Mouse (Mus musculus): Measurements from ENCODE around the gene Macf1.
"Not testable (repeated sequence)": the region's sequence is repeated elsewhere in the genome, so short reads cannot be mapped to it uniquely, and the experiment has no call there.

Macf1 gene

DNA sequence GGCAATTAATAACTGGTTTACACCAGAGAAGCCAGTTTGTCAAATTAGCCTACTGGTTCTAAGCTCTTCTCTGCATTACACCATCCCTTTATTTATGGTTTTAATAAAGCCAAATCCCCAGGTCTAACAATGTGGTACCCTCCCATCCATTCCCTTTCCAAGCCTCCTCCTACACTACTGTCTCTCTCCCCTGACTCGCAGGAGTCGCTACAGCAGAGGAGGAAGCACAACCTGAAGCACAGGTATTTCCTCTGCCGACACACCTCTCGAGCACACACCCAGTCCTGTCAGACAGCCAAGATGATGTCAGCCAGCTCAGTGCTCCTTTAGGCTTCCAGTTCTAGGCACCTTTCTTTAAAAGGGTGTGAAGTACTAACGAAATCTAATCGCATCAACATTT lies 47.0 kb downstream of the Macf1 start:
- DNase-seq (ENCODE audit: low read depth in 2 of 2, low spot score in 2 of 2): no peak

DNA sequence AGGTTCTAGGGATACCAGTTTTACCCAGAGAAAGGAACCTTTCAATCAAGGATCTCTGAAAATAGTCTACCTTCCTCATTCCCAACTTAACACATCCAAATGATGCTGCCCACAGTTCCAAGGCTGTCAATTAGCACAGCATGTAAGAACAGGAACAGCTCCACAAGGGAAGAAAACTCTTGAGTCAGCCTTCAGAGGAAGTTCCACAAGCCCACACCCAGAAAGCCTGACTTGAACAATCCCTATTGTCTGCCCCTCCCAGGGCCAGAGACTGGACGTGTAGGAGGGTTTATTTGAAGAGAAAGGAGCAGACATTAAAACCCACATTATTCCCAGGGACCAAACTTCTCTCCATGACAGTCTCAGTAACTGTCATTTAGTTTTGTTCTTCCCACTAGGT lies 48.7 kb downstream of the Macf1 start:
- no peak for DNase-seq (ENCODE audit: low read depth in 2 of 2, low spot score in 2 of 2)

DNA sequence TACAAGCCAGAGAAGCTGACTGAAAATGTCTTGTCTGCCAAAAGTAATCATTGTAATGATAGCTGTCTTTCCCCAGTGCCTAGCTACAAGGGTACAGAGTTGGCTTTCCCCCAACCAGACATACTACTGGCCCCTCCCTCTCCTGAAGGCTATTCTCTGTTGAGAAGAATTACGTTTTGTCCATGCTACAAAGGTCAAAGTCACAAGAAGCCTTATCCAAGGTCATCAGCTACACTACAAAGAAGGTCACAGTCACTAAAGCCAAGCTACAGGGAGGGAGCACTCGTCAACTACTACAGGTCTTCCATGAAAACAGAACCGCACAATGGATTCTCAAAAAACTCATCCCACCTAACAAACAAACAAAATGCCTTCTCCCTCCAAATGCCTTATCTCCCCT lies 49.7 kb downstream of the Macf1 start:
- no peak for DNase-seq (ENCODE audit: low read depth in 2 of 2, low spot score in 2 of 2)

DNA sequence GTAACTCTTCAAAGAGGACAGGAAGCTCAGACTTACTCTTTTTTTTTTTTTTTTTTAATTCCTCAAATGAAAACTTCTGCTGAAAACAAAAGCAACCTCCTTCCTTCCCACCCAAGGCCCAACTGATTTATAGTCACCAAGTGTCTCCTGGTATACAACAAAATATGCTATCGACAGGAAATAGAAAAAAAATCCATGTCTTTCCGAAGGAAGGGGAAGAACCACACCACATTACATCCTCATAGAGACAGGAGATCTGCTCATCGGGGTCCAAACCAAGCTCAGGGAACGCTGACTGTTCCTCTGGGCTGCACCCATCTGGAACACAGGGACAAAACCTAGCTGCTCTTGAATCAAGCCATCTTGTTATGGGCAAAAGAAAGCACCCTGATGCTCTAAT lies 50.3 kb downstream of the Macf1 start:
- no peak for DNase-seq (ENCODE audit: low read depth in 2 of 2, low spot score in 2 of 2)

DNA sequence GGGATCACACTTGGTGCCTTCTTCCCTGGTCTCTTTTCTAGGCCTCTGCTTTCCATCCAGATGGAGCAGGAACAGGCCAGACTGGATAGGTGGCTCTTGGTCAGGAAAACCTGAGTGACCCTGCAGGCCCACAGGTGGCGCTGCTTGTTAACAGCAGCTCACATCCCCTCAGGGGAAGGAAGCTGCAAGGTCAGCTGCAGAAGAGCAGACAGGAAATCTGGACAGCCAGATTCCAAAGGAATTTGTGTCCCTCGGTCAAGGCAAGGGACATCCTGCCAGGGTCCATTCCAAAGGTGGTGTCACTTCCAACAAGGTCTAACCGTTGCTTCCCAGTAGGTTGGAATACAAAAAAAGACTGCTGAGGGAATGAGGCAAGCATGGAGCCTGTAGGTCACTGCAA lies 50.8 kb downstream of the Macf1 start:
- peak in 1 of 2 experiments; percentile 3 for DNase-seq (ENCODE audit: low read depth in 2 of 2, low spot score in 2 of 2)

DNA sequence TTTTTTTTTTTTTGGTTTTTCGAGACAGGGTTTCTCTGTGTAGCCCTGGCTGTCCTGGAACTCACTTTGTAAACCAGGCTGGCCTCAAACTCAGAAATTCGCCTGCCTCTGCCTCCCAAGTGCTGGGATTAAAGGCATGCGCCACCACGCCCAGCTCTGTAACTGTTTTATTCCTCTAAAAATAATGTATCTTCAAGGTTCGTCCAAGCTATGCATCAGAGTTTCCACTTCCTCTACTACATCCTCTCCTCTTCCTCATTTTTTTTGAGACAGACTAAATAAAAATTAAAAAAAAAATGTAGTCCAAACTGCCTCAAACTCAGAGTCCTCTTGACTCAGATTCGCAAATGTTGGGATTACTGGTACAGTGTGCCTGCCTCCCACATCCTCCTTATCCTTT lies 52.0 kb downstream of the Macf1 start:
- DNase-seq (ENCODE audit: low read depth in 2 of 2, low spot score in 2 of 2): not testable (repeated sequence)

DNA sequence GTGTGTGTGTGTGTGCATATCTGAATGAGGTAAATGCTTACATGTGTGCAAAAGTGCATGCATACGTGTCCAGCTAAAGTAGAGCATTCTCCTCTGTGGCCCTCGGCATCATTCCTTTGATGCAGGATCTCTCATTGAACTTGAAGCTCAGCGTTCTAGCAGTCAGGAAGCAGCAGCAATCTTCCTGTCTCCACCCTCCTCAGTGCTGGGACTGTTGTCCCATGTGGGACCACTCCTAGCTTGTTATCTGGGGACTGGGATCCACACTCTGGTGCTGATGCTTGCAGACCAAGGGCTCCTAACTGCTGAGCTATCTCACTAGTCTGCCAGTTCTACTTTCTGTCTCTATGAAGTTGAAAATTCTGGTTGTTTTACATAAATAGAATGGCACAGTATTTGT lies 52.5 kb downstream of the Macf1 start:
- no peak for DNase-seq (ENCODE audit: low read depth in 2 of 2, low spot score in 2 of 2)

DNA sequence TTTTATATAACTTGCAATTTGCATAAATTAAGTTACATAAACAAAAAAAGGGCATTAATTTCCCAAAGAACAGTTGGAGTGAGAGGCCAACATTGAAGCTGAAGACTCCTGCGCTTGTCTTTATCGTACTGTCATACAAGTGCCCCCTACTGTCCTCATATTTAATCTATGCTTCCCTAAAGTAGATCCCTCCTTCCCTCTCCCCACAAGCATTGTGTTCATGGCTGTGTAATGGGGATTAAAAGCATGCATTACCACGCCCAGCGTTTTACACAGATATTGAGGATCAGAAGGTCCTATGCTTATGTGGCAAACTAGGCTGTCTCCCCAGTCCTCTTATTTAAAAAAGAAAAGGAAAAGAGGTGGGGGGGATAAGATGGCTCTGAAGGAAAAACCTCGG lies 56.5 kb downstream of the Macf1 start:
- no peak for DNase-seq (ENCODE audit: low read depth in 2 of 2, low spot score in 2 of 2)

DNA sequence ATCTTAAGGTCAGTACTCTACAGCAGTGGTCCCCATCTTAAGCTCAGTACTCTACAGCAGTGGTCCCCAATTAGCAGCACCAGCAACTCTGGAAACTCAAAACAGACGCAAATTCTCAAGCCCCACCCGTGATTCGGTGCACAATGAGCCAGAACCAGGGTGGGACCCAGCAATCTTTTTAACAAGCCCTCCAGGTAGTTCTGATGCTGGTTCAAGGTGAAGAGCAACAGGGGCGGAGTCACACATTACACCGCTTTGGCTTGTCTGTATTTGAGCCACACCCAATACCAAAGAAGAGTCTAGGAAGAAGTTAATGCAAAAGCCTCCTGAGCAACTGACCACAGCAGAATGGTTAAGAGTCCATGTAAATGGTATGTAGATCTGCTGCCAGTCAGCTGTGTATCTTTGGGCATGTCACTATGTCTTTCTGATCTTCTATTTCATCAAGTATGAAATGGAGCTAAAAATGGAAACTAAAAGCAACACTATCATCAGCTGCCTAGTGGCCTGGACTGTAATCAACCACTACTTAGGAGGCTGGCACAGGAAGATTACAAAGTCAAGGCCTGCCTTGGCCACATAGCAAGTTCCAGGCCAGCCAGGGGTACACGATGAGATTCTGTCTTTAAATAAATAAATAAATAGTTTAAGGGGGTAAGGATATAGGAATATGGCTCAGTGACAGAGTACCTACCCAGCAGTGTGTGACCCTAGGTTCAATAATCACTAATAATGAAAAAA lies 58.7 kb downstream of the Macf1 start:
- DNase-seq (ENCODE audit: low read depth in 2 of 2, low spot score in 2 of 2): no peak

DNA sequence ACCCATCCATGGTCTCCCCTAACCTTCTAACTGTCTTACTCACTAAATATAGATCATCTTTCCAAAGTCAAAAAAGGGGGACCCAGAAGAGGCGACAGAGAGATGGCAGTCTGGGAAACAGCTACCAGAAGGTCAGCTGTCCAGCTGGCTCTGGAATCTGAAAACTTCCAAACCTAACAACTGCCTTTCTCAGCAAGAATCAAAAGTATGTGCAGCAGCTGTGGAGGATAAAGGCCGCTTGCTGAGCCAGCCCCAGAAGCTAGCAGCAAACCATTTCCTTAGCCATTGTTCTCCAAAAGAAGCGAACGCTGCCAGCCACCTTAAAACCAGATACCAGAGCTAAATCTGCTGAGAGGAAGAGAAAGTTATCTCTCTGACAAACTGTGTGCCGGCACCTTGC lies 59.7 kb downstream of the Macf1 start:
- DNase-seq (ENCODE audit: low read depth in 2 of 2, low spot score in 2 of 2): no peak

DNA sequence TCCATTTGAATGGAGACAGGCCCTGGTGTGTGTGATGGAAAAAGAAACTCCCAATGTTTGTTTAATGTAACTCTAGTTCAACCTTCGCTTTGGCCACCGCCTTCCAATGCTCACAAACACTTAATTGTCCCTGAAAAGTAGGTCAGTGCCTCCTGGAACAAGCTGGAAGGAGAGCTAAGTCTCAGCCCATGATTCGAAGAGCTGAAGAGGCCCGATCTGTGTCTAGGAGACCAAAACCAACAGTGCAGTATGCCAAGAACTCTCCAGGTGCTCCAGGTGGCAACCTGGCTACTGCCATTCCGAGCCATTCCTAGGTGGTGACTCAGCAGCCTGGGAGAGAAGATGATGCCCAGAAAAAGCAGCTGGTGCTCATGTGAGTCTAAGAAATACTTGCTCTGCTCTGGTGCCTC lies 60.4 kb downstream of the Macf1 start:
- DNase-seq (ENCODE audit: low read depth in 2 of 2, low spot score in 2 of 2): no peak

DNA sequence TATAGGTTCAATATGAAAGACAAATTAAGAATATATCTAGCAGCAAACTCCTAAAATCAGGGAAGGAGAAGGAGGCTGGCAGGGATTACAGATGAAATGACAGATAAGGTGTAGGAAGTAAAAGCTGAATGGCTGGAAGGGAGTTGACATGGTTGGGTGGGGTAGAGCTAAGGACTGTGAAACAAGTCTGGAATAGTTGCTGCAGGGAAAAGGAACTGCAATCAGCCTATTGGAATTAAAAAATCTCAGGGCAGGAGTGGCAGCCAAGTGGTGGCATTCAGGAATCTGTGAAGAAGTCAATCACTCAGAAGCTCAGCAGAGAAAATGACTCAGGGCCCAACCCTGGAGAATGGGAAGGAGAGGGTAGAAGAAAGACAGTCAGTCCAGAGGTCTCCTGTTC lies 62.4 kb downstream of the Macf1 start:
- no peak for DNase-seq (ENCODE audit: low read depth in 2 of 2, low spot score in 2 of 2)

DNA sequence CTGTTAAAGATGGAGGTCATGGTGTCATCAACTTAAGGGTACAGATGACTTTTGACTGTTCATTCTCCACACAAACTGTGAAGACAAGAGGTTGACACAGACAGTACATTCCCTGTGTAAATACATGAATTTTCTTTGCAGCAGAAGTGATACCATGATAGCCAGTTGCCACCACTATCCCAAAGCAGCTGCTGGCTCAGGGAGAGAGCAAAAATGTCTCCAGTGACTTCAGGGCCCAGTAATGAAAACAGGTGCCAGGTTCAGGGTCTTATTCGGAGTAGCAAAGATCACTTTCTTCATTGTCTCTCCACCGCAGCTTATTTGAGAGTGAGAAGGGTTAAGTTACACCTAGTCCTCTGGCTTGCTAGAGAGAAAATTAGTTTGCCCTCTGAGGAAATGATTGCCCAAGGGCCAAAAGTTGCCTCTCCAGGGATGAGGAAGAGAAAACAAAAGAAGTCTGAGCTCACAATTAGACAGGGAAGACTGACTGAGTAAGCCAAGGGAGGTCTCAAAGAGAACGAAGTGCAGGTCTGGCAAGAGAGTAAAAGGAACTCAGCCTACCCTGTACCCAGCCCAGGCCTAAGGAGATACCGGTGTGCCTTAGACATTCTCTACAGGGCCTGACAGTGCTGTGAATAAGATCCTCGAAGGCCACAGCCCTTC lies 66.3 kb downstream of the Macf1 start:
- no peak for DNase-seq (ENCODE audit: low read depth in 2 of 2, low spot score in 2 of 2)

DNA sequence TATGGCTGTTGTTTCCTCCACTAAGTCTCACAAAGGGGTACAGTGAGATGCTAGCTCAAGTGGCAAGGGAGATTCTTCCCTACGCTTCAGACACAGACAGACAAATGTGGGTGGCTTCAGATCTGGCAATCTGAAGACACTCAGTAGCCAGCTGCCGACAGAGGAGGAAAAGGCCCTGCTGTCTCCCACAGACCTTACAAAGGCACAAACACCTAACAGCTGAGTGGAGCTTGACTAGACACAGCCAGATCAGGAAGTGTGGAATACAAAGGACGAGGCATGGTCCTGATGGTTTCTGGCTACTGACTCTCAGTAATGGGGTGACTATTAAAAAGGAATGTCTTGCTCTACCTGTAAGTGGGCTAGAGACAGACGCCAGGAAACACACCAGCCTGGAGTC lies 67.2 kb downstream of the Macf1 start:
- no peak for DNase-seq (ENCODE audit: low read depth in 2 of 2, low spot score in 2 of 2)

DNA sequence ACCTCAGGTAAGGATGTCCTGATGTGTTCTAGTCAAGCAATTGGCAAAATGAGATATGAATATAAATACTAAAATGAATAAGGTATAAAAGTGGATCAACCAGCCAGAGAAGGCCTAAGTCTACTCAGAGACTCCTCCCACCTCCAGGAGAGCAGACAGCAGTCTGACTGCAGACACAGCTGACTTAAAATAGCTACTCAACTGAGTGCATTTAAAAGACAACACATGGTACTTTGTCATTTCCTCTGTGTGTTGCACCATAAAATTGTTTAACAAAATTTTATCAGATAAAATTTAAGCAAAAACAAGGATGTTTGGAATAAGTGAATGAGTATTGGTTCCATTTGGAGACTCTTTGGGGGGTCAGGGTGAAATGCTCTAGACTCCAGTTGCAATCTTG lies 67.7 kb downstream of the Macf1 start:
- no peak for DNase-seq (ENCODE audit: low read depth in 2 of 2, low spot score in 2 of 2)

DNA sequence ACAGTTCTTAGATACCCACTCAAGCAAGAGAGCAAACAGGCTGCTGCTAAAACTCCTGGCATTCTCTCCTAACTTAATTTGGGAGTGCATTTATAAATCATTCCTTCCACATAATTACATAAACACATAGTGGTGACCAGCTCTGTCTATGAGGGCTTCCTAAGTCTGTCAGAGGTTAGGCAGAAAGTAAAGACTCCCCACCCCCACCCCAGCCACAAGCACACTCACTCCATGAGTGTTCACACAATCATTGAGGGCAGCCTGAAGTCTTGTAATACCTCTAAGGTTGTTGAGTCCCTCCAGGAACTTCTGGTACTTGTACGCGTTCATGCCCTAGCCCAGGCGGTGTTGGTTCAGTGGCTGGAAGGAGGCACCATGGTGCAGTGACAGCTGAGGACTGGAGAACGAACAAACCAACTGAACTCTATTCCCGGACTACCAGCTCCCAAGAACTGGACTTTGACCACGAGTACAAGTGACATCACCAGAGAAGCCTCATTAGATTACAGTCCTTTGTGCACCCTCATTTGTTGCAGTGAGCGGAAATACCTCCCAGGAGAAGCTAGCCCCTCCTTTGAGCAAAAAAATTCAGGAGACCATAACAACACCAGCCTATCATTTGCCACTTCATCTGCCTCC lies 70.7 kb downstream of the Macf1 start:
- DNase-seq (ENCODE audit: low read depth in 2 of 2, low spot score in 2 of 2): no peak

DNA sequence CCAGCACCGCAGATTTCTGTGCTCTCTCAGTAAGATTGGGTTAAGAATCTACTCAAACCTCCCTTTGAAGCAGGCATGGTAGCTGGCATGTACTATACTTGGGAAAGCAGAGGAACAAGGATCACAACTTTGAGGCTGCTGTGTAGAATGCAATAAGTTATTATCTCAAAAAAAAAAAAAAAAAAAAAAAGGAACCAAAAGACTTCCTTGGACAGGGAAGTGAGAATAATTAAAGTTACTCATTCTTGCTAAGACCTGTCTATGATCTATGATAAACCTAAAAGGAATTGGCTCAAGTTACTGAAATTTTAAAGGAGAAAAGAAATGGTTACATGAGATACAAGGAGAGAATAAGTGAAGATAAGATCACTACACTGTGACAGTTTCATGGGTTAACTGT lies 72.2 kb downstream of the Macf1 start:
- no peak for DNase-seq (ENCODE audit: low read depth in 2 of 2, low spot score in 2 of 2)

DNA sequence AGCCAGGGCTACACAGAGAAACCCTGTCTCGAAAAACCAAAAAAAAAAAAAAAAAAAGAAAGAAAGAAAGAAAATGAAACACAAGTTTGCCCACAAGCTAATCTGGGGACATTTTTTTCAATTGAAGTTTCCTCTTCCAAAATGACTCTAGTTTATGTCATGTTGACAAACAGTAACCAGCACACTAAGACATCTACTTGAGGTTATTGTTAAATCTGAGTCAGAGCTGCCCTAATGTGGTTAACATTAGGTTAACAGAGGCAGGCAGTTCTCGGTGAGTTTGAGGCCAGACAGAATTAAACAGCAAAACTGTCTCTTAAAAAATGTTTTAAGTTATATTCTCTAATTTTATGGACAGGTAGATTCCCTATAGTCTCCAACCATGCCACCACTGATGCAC lies 72.9 kb downstream of the Macf1 start:
- DNase-seq (ENCODE audit: low read depth in 2 of 2, low spot score in 2 of 2): no peak

DNA sequence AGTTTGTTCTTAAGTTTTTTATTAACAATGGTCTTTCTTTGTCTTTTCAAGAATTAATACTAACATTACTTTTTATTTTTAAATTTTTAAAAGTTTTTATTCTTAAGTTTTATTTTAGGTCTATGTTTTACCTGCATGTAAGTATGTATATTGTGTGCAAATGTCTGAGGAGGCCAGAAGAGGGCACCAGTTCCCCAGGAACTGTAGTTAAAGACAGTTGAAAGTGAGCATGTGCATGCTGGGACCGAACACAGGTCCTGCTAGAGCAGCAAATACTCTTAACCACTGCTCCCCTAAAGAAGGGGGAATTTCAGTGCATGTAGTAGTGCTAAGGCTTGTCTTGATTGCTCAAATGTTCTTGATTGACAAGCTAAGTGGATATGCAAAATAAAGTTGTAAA lies 77.0 kb downstream of the Macf1 start:
- DNase-seq (ENCODE audit: low read depth in 2 of 2, low spot score in 2 of 2): no peak

DNA sequence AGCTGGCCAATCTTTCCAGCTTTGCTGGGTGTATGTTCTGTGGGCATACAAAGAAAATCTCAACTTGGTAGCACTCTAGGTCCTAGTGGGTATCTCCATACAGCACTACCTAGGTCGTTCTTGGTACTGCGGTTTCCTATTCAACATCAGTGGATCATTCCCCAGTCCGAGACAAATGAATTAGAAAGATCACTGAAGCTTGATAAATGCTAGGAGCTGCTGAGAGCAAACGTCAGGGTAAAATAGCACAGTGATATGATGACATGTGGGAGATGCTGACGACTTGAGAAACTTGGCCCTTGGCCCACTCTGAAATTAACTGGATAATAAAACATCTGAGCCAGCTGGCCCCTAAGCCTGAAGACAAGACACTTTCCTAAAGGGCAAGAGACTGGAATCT lies 78.2 kb downstream of the Macf1 start:
- no peak for DNase-seq (ENCODE audit: low read depth in 2 of 2, low spot score in 2 of 2)

DNA sequence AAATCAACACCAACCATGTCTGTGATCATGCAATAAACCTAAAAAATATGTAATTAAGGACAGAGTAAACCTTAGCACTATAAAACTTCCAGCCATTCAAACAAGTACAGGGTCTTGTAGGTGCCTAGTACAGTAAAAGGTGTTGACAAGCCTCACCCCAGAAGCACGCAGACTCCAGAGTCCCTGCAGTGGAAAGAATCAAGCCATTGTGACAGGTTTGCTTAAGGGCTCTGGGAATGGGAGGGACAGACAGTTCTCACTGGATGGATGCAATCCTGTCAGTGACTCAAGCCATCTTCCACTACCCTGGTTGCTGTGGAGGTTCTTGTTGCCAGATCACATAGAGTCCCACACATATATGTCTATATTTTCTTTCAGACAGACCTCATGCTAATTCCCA lies 78.9 kb downstream of the Macf1 start:
- DNase-seq (ENCODE audit: low read depth in 2 of 2, low spot score in 2 of 2): no peak

DNA sequence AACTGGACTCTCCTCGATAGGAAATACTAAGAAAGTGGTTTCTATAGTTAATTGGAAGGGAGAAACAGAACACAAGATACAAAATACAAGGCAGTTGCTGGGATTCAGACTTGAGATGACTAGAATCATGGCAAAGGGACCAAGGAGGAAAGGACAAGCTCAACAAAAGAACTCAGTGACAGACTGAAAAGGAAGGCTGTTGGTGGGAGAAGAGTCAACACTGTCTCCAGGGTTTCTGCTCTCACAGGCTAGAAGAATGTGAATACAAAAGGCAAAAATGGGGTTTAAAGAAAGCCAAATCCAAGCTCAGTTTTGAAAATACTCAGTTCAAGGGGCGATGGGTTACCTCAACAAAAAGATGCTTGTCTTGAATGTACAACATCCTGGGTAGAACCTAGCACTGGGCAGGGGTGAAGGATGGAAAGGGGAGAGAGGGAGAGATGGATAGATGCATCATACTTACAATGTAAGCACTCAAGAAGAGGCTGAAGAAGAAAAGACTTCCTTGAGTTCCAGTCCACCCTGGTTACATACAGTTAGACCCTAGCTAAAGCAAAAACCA lies 81.4 kb downstream of the Macf1 start:
- no peak for DNase-seq (ENCODE audit: low read depth in 2 of 2, low spot score in 2 of 2)
